Mouse (Mus musculus): ENCODE data around the gene Zfp956. TPM values are rescaled to one million over a fixed set of nuclear protein-coding genes. Genes with fewer than 3 reads are reported as not detected.

The Zfp956 gene
- polyA plus RNA-seq (2012; rRNA removed), result 6.7 and 9.4 TPM in 2 replicates

DNA sequence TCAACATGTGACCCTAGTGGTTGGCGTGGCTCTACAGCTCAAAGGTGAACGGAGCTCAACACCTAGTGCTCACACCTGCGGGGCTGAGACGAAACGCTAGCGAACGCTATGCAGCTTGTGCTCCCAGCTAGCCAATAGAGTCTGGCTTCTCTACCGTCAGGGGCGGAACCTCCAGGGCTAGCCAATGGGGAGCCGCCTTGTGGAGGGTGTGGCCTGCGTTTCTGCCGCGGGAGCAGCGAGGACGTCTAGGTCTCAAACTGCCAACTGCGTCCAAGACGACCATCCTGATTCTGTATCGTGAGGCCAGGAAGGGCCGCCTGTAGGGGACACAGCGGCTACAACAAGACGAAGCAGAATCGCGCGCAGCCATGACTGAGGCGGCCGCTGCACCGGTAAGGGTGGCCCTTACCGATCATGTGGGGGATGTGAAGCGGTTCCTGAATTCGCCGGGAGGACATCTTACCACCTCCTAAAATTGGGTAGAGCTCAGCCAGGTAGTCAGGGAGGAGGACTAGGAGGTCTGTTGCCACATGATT, at the start of gene Zfp956:
Gene Zfp956, plus strand, starts transcription at position 200 of the 536 bp plus-strand sequence.
- WGBS, result under 1% methylated on average over 31 of the region's 31 CpGs

GRCm38 (mm10) chr6:47903587-47903986, 49.6 kb upstream of the Zfp956 start:
- H3K4me1 ChIP-seq (ENCODE audit: control insufficient read depth, insufficient read depth, low read length), result no peaks in the 10 kb centered on the region
- no peak overlapping the region for H3K27ac ChIP-seq (ENCODE audit: insufficient read depth, low read depth, low read length)
- TF ChIP-seq POLR2A (IDR thresholded peaks at IDR 0.05; ENCODE audit: low read depth, low read length) (no peak), CTCF (conservative IDR thresholded peaks at IDR 0.05; ENCODE audit: insufficient read depth, insufficient read length, low read depth, low read length) (no peak)
- WGBS, result 79% methylated on average over 4 of the region's 4 CpGs
- no peak for DNase-seq
- no peaks in the 10 kb centered on the region for H3K27me3 ChIP-seq (replicated peaks; ENCODE audit: control insufficient read depth, insufficient read depth, low read length)
- H3K4me3 ChIP-seq (ENCODE audit: insufficient read depth, low read depth, low read length), result no peak overlapping the region
- H3K36me3 ChIP-seq (ENCODE audit: control insufficient read depth, insufficient read depth, low read length), result peaks cover 6% of the 10 kb centered on the region

More for the DNA sequence above, at the start of gene Zfp956:
- Histone ChIP-seq H3K27me3 (replicated peaks; ENCODE audit: control insufficient read depth, insufficient read depth, low read length) (no peaks in the 10 kb centered on the region), H3K4me1 (ENCODE audit: control insufficient read depth, insufficient read depth, low read length) (peaks cover 4% of the 10 kb centered on the region; the same call in 1 of the 2 replicates), H3K4me3 (ENCODE audit: insufficient read depth, low read depth, low read length) (peak within 1 kb of the TSS; percentile 98), H3K36me3 (ENCODE audit: control insufficient read depth, insufficient read depth, low read length) (no peaks in the 10 kb centered on the region), H3K27ac (ENCODE audit: insufficient read depth, low read depth, low read length) (0 out of 2 replicates have a peak within 1 kb of the TSS, but pooled peaks have one; percentile 20)
- TF ChIP-seq POLR2A (IDR thresholded peaks at IDR 0.05; ENCODE audit: low read depth, low read length), result peak; percentile 42
- 0 out of 2 replicates have a peak, but pooled peaks have one; percentile 4 for TF ChIP-seq CTCF (conservative IDR thresholded peaks at IDR 0.05; ENCODE audit: insufficient read depth, insufficient read length, low read depth, low read length)
- DNase-seq, result peak; percentile 98

DNA sequence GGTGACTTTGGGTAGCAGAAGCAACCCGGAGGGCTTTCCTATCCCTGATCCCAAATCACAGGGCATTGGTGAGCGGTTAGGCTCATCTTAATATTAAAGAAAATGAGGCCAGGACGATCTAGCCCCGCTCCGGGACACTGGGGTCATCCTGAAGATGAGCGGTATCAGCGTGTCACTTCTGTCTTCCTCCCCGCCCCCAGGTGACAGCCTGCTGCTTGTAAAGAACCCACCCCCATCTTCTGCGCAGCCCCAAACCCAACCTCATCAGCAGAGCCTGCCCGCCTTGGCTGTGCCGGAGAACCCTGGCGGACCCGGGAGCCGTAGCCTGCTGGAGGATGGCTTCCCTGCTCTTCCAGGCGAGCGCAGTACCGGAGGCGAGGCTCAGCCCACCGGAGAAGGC, 48.8 kb upstream of the Zfp956 start:
- H3K27ac ChIP-seq (ENCODE audit: insufficient read depth, low read depth, low read length), result no peak overlapping the region
- TF ChIP-seq POLR2A (IDR thresholded peaks at IDR 0.05; ENCODE audit: low read depth, low read length) (no peak), CTCF (conservative IDR thresholded peaks at IDR 0.05; ENCODE audit: insufficient read depth, insufficient read length, low read depth, low read length) (no peak)
- H3K36me3 ChIP-seq (ENCODE audit: control insufficient read depth, insufficient read depth, low read length), result peaks cover 6% of the 10 kb centered on the region
- WGBS, result 83% methylated on average over 19 of the region's 19 CpGs
- no peaks in the 10 kb centered on the region for H3K27me3 ChIP-seq (replicated peaks; ENCODE audit: control insufficient read depth, insufficient read depth, low read length)
- no peaks in the 10 kb centered on the region for H3K4me1 ChIP-seq (ENCODE audit: control insufficient read depth, insufficient read depth, low read length)
- DNase-seq, result no peak
- no peak overlapping the region for H3K4me3 ChIP-seq (ENCODE audit: insufficient read depth, low read depth, low read length)

GRCm38 (mm10) chr6:47904917-47905695, 48.1 kb upstream of the Zfp956 start:
- Histone ChIP-seq H3K27me3 (replicated peaks; ENCODE audit: control insufficient read depth, insufficient read depth, low read length) (no peaks in the 10 kb centered on the region), H3K4me3 (ENCODE audit: insufficient read depth, low read depth, low read length) (no peak overlapping the region), H3K36me3 (ENCODE audit: control insufficient read depth, insufficient read depth, low read length) (peaks cover 6% of the 10 kb centered on the region), H3K4me1 (ENCODE audit: control insufficient read depth, insufficient read depth, low read length) (no peaks in the 10 kb centered on the region), H3K27ac (ENCODE audit: insufficient read depth, low read depth, low read length) (no peak overlapping the region)
- 83% methylated on average over 44 of the region's 44 CpGs for WGBS
- TF ChIP-seq CTCF (conservative IDR thresholded peaks at IDR 0.05; ENCODE audit: insufficient read depth, insufficient read length, low read depth, low read length), result no peak
- no peak for TF ChIP-seq POLR2A (IDR thresholded peaks at IDR 0.05; ENCODE audit: low read depth, low read length)
- no peak for DNase-seq

GRCm38 (mm10) chr6:47906326-47906725, 46.9 kb upstream of the Zfp956 start:
- no peak for DNase-seq
- Histone ChIP-seq H3K4me1 (ENCODE audit: control insufficient read depth, insufficient read depth, low read length) (no peaks in the 10 kb centered on the region), H3K27ac (ENCODE audit: insufficient read depth, low read depth, low read length) (no peak overlapping the region), H3K27me3 (replicated peaks; ENCODE audit: control insufficient read depth, insufficient read depth, low read length) (no peaks in the 10 kb centered on the region), H3K36me3 (ENCODE audit: control insufficient read depth, insufficient read depth, low read length) (peaks cover 4% of the 10 kb centered on the region), H3K4me3 (ENCODE audit: insufficient read depth, low read depth, low read length) (no peak overlapping the region)
- 97% methylated on average over 5 of the region's 5 CpGs for WGBS
- TF ChIP-seq POLR2A (IDR thresholded peaks at IDR 0.05; ENCODE audit: low read depth, low read length) (no peak), CTCF (conservative IDR thresholded peaks at IDR 0.05; ENCODE audit: insufficient read depth, insufficient read length, low read depth, low read length) (no peak)

DNA sequence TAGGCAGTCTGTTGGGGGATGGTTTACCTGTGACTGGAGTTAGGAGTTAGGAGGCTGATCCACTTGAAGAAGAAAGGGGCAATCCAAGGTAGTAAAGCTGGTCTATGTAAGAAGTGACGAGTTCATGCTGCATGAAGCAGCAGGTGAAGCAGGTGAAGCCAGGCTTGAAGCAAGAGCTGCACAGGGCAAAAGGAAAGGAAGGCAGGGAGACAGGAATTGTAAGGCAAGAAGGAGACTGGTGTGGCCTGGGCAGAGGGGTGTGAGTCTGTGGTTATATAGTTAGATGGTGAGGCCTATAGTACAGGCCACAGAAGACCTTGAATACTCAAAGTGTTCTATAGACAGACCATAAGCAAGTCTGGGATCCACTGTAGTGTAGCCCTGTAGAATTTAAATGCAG, 44.2 kb upstream of the Zfp956 start:
- WGBS, result 82% methylated on average over 1 of the region's 1 CpGs
- Histone ChIP-seq H3K27me3 (replicated peaks; ENCODE audit: control insufficient read depth, insufficient read depth, low read length) (no peaks in the 10 kb centered on the region), H3K27ac (ENCODE audit: insufficient read depth, low read depth, low read length) (no peak overlapping the region)

DNA sequence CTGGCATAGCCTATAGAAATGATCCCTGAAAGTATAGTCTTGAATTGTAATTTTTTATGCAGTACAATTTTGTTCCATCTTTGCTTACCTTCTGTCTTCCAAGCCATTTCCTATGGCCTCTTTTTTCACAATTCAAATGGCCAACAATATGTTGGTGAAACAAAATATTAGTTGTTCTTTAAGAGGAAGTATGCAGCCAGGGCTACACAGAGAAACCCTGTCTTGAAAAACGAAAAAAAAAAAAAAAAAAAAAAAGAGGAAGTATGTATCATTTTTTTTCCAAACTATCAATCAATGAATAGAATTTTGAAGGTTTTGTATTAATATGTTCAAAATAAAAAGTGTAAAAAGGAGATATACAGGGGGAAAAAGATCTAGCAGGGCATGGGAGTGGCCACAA, 41.5 kb upstream of the Zfp956 start:
- no peak for TF ChIP-seq POLR2A (IDR thresholded peaks at IDR 0.05; ENCODE audit: low read depth, low read length)
- no peak for TF ChIP-seq CTCF (conservative IDR thresholded peaks at IDR 0.05; ENCODE audit: insufficient read depth, insufficient read length, low read depth, low read length)
- Histone ChIP-seq H3K36me3 (ENCODE audit: control insufficient read depth, insufficient read depth, low read length) (no peaks in the 10 kb centered on the region), H3K27ac (ENCODE audit: insufficient read depth, low read depth, low read length) (no peak overlapping the region), H3K4me1 (ENCODE audit: control insufficient read depth, insufficient read depth, low read length) (no peaks in the 10 kb centered on the region), H3K4me3 (ENCODE audit: insufficient read depth, low read depth, low read length) (no peak overlapping the region), H3K27me3 (replicated peaks; ENCODE audit: control insufficient read depth, insufficient read depth, low read length) (no peaks in the 10 kb centered on the region)
- 50% methylated on average over 1 of the region's 1 CpGs for WGBS
- no peak for DNase-seq

More for the DNA sequence above, 44.2 kb upstream of the Zfp956 start:
- no peak for DNase-seq
- peaks cover 4% of the 10 kb centered on the region for H3K36me3 ChIP-seq (ENCODE audit: control insufficient read depth, insufficient read depth, low read length)
- no peak for TF ChIP-seq POLR2A (IDR thresholded peaks at IDR 0.05; ENCODE audit: low read depth, low read length)
- TF ChIP-seq CTCF (conservative IDR thresholded peaks at IDR 0.05; ENCODE audit: insufficient read depth, insufficient read length, low read depth, low read length), result no peak
- no peaks in the 10 kb centered on the region for H3K4me1 ChIP-seq (ENCODE audit: control insufficient read depth, insufficient read depth, low read length)
- no peak overlapping the region for H3K4me3 ChIP-seq (ENCODE audit: insufficient read depth, low read depth, low read length)
